Mouse (Mus musculus) layer of hippocampus, postnatal 10 days (tissue): ENCODE measurements around the gene Robo3. TPM values are rescaled to one million over a fixed set of nuclear protein-coding genes. Genes with fewer than 3 reads are reported as not detected.

Experiments used
- DNase-seq, 2 experiments: peaks; one replicate each; pipeline ENCODE4 v3.0.0; 2021; ENCODE audit warnings: low spot score in 2 of 2
- long read RNA-seq: library from polyadenylated mRNA; stranded (forward); transcript quantifications from one replicate; pipeline ENCODE4 v2.0.0, GENCODE M21; 2023
- total RNA-seq, 2 experiments: library from RNA; stranded (reverse); gene quantifications; 2 replicates each; pipeline ENCODE4 v1.2.3; 2021

Gene Robo3
- 10 to 100 TPM; 14.9 to 22.8 TPM for total RNA-seq
- long read RNA-seq, partial matches to known transcripts, result 7 of 8 reads
- long read RNA-seq, other reads (novel, unspliced or antisense), result 1 of 8 reads

GRCm38 (mm10) chr9:37432720-37433421 is at the start of gene Robo3:
Robo3 (minus strand) TSS chr9:37433246.
- DNase-seq, result no peak

- peak; percentile 37 to 43 for DNase-seq
Observed at GRCm38 (mm10) chr9:37474923-37475322, 41.9 kb upstream of the Robo3 start.

- DNase-seq, result no peak
Observed at GRCm38 (mm10) chr9:37473611-37474125, 40.6 kb upstream of the Robo3 start.

DNA sequence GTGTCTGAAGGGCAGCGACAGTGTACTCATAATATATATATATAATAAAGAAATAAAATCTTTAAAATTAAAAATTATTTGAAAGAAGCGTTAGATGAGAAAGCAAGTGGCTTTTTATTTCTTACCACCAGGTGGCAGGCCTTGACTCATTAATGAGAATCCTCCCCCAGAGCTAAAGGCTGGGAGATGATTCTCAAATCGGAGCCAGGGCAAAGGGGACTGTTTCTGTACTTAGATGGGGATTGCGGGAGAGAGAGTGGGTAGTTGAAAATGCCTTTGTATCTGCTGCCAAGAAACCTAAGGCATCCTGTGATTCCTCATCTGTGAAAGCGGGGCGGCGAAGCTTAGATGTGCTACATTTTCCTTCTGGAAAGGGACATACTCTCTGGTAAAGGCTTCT is 29.7 kb upstream of the Robo3 start:
- DNase-seq, result peak; percentile 39 to 62

GRCm38 (mm10) chr9:37461571-37461970 is 28.5 kb upstream of the Robo3 start:
- no peak for DNase-seq

DNA sequence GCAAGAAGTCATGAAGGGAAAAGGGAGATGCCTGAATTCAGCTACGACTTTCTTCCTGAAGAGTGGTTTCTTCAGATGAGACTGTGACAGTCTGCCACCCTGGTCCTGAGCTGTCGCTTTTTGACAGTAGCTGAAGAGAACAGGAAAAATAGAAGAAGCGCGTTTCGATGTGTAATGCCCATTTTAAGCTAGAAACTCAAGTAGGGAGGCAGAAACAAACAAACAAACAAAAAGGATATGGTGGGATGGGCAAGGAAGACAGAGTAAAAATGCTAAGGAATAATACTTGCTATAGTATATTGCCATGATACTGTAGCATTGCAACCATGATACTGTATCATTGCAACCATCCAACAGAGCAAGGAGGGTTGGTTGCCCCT is 27.9 kb upstream of the Robo3 start:
- DNase-seq, result no peak

DNA sequence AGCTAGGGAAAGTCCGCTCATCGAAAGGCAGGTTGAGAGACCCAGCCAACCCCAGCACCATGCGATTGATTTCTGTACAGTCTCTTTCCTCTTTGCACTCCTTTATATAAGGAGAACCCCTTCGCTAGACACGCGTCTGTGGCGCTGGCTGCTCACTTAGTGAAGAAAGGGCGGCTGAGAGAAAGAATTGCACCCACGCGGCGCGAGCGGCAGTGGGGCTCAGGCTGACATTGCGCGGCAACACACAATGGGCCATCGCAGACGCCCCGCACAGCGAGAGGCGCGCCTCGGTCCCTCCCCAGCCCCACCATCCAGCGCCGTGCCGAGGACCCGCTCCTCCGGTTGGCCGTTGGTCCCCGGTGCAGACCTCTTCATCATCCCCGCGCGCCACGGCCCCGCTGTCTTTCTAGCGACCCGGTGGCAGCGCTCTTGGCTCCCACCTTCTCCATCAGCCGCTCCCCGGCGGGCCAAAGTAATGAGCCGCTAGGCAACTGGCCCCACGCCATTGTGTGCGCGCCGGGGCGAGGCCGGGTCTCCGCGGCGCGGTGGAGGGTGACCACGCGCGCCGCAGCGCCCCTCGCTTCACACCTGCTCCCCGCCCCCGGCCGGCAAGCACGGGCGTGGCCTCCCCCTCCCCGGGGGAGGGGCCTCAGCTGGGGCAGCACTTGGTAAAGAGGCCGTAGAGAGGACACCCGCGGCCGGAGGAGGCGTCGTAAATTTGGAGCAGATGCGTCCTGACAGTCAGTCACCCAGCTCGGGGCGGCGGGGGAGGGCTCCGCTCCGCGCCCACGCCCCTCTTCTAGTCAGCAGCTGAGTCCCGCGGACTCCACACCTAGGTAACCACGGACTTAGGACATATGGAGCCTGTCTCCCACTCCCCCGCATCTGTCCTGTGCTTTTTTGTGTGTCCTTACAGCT is 27.3 kb upstream of the Robo3 start:
- peak; percentile 48 to 59 for DNase-seq

- DNase-seq, result no peak
Observed at GRCm38 (mm10) chr9:37459665-37460042, 26.6 kb upstream of the Robo3 start.

GRCm38 (mm10) chr9:37457151-37457550 is 24.1 kb upstream of the Robo3 start:
- DNase-seq, result no peak

- DNase-seq, result peak; percentile 76 to 83
Observed at GRCm38 (mm10) chr9:37456481-37456910, 23.4 kb upstream of the Robo3 start.

- no peak for DNase-seq
Observed at GRCm38 (mm10) chr9:37455868-37456267, 22.8 kb upstream of the Robo3 start.

GRCm38 (mm10) chr9:37454991-37455390 is 21.9 kb upstream of the Robo3 start:
- no peak for DNase-seq

DNA sequence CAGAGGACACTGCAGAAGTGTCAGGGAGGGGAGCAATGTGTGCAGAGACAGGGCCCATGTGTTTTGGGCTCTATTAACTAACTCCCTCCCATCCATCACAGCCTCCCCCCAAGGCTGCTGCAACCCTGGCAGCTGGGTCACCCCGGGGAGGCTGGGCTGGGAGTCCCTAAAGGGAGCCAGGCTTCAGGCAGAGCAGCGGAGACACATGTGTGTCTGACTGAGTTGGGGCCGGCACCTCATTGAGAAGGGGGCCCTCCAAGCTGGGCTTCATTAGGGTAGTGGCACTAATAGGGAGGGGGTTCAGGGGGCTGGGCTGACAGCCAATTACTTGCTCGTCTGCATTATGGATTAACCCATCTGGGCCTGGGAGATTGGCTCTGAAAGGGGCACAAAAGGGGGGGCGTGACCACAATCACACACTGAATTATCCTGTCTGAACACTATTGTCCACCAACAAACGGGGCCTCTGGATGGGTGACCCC is 21.0 kb upstream of the Robo3 start:
- no peak for DNase-seq

DNA sequence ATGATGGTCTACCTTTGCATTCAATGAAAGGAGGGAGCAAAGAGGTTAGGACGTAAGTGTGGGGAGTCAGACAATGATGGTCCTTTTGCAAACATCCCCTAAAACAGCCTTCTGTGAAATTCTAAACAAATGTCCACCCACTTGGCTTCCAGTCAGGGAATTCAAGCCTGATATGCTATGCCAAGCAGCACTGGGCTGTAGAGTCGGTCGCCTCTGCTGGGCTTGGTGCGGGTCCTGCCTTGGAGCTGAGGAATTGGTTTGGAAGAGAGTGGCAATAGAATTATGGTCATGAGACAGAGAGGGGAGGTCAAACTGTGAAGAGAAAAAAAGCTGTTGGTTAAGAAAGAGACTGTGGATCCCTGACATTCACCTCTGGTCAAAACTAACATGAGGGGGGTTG is 20.3 kb upstream of the Robo3 start:
- no peak for DNase-seq

- DNase-seq, result no peak
Observed at GRCm38 (mm10) chr9:37452401-37452800, 19.4 kb upstream of the Robo3 start.

- DNase-seq, result peak in 1 of 2 experiments; percentile 46
Observed at GRCm38 (mm10) chr9:37437772-37438735, 5.0 kb upstream of the Robo3 start.

- DNase-seq, result no peak
Observed at GRCm38 (mm10) chr9:37435616-37436015, 2.6 kb upstream of the Robo3 start.

DNA sequence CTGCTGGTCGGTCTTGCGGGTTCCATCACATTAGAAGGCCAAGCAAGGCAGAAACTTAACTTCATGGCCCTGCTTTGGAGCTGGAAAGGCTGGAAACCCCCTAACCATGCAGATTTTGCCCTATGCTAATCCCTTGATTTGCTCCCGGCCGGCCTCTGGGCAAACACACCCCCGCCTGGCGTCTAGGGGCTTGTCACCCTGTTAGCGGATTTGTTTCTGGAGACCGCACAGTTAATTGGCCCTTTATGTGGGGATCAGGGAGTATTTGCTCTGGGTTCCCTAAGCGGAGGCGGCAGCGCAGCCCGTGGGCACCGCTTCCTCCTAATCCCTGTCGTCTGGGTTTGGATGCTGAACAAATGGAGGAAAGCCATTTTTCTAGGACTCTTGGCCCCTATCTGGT is 1.9 kb upstream of the Robo3 start:
- no peak for DNase-seq

DNA sequence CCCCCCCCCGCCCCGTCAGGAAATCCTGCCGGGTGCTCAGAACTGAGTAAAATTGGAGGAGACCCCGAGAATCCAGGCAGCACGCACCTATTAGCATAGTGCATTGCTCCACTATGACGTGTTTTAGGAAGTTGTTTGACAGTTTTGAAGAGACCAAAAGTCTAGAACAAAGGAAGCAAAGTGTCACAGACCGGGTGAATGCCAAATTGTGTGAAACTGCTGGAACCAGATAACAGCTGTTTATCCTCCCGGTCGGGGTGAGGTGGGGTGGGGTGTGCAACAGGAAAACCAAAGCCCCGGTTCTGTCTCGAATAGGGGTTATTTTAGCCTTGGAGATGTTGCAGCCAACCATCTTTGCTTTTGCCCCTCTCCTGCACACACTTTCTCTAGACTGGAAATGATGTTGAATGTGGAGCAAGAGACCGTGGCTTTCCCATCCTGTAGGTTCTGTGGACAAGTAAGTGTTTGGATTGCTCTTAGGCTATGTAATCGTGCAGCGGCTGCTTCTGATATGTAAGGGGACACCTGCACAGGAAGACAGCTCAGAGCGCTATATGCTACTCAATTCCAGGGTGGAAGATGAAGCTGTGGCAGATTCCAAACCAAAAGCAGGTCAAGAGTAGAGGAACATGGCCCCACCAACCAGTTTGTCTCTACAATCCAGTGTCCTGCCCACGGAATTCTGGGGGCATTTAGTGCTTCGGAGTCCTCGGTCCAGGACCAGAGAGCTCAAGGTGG is 946 bp upstream of the Robo3 start:
- no peak for DNase-seq
